Mouse (Mus musculus) bone marrow macrophage, adult 2 months (primary cell): Measurements from ENCODE around the gene Olfr370. TPM values are rescaled to one million over a fixed set of nuclear protein-coding genes. Genes with fewer than 3 reads are reported as not detected.

Source experiments
- H3K27ac ChIP-seq: 2 replicates; pipeline ENCODE4 v1.5.1; 2012; ENCODE audit warnings: low read depth, low read length; ENCODE audit not compliant: insufficient read depth
- H3K4me1 ChIP-seq: 2 replicates; pipeline ENCODE4 v1.6.1; 2012; ENCODE audit warnings: low read length; ENCODE audit not compliant: control insufficient read depth, insufficient read depth
- H3K4me3 ChIP-seq: 2 replicates; pipeline ENCODE4 v1.5.1; 2012; ENCODE audit warnings: mild to moderate bottlenecking, low read length, moderate library complexity; ENCODE audit not compliant: insufficient read depth
- CTCF ChIP-seq: IDR thresholded peaks from 2 replicates; pipeline ENCODE4 v1.5.1; 2012; ENCODE audit warnings: low read depth, mild to moderate bottlenecking, low read length, moderate library complexity
- POLR2A ChIP-seq: IDR thresholded peaks from 2 replicates; pipeline ENCODE4 v1.6.1; 2012; ENCODE audit warnings: mild to moderate bottlenecking, low read depth, low read length, borderline replicate concordance
- polyA plus RNA-seq: library from polyadenylated mRNA; stranded (reverse); fragments of >200 nt; gene quantifications from 2 replicates; pipeline ENCODE4 v1.2.4, GENCODE M21; 2012; ENCODE audit not compliant: missing spikeins, insufficient read depth, insufficient read length

Gene Olfr370
- polyA plus RNA-seq, 1 experiment: not detected

- TF ChIP-seq POLR2A (no peak), CTCF (no peak)
- Histone ChIP-seq H3K4me3 (no peak overlapping the region), H3K4me1 (peaks cover 9% of the 10 kb centered on the region), H3K27ac (no peak overlapping the region)
Observed at GRCm38 (mm10) chr8:83583236-83583635, 47.7 kb downstream of the Olfr370 start.

- Histone ChIP-seq H3K4me3 (no peak overlapping the region), H3K27ac (no peak overlapping the region), H3K4me1 (peaks cover 9% of the 10 kb centered on the region)
- no peak for TF ChIP-seq POLR2A
- TF ChIP-seq CTCF: no peak
Observed at GRCm38 (mm10) chr8:83584771-83585170, 49.2 kb downstream of the Olfr370 start.

- H3K27ac ChIP-seq: no peak overlapping the region
- peaks cover 9% of the 10 kb centered on the region for H3K4me1 ChIP-seq
- TF ChIP-seq POLR2A (no peak), CTCF (no peak)
Observed at GRCm38 (mm10) chr8:83585333-83585732, 49.8 kb downstream of the Olfr370 start.

GRCm38 (mm10) chr8:83587644-83588043 lies 52.1 kb downstream of the Olfr370 start:
- H3K4me3 ChIP-seq: no peak overlapping the region
- no peak for TF ChIP-seq CTCF
- TF ChIP-seq POLR2A: no peak
- peaks cover 6% of the 10 kb centered on the region for H3K4me1 ChIP-seq
- no peak overlapping the region for H3K27ac ChIP-seq

More at GRCm38 (mm10) chr8:83585333-83585732, 49.8 kb downstream of the Olfr370 start:
- H3K4me3 ChIP-seq: no peak overlapping the region

- Histone ChIP-seq H3K4me3 (no peak overlapping the region), H3K27ac (no peak overlapping the region), H3K4me1 (peaks cover 8% of the 10 kb centered on the region)
- TF ChIP-seq POLR2A (no peak), CTCF (no peak)
Observed at GRCm38 (mm10) chr8:83588886-83589285, 53.3 kb downstream of the Olfr370 start.

- Histone ChIP-seq H3K4me1 (peaks cover 8% of the 10 kb centered on the region), H3K27ac (no peak overlapping the region), H3K4me3 (no peak overlapping the region)
- TF ChIP-seq CTCF: no peak
- TF ChIP-seq POLR2A: no peak
Observed at GRCm38 (mm10) chr8:83590488-83591023, 55.0 kb downstream of the Olfr370 start.

- peaks cover 8% of the 10 kb centered on the region for H3K4me1 ChIP-seq
- 0 out of 2 replicates have a peak overlapping the region, but pooled peaks have one; percentile 1 for H3K4me3 ChIP-seq
- TF ChIP-seq POLR2A (no peak), CTCF (no peak)
- no peak overlapping the region for H3K27ac ChIP-seq
Observed at GRCm38 (mm10) chr8:83592682-83593081, 57.1 kb downstream of the Olfr370 start.

- Histone ChIP-seq H3K4me3 (peak overlapping the region; percentile 94), H3K4me1 (peaks cover 8% of the 10 kb centered on the region), H3K27ac (peak overlapping the region; percentile 70)
- no peak for TF ChIP-seq POLR2A
- no peak for TF ChIP-seq CTCF
Observed at GRCm38 (mm10) chr8:83593325-83594166, 58.0 kb downstream of the Olfr370 start.

- peaks cover 8% of the 10 kb centered on the region for H3K4me1 ChIP-seq
- peak overlapping the region; percentile 94 for H3K4me3 ChIP-seq
- H3K27ac ChIP-seq: peak overlapping the region; percentile 70
- TF ChIP-seq POLR2A (no peak), CTCF (no peak)
Observed at GRCm38 (mm10) chr8:83594167-83595049, 58.8 kb downstream of the Olfr370 start.

Other genes with a start within 250 kb of the Olfr370 start
- 0.49 and 1.1 TPM in 2 replicates for gene Ucp1, start 245.4 kb upstream of the Olfr370 start, polyA plus RNA-seq
- gene Elmod2, start 203.3 kb upstream of the Olfr370 start, polyA plus RNA-seq: 14.2 and 15.0 TPM in 2 replicates
- not detected in 2 replicates for gene Mgat4d, start 187.3 kb upstream of the Olfr370 start, polyA plus RNA-seq
- 0.20 TPM in 1 of 2 replicates, not detected in the other for gene Clgn, start 145.9 kb upstream of the Olfr370 start, polyA plus RNA-seq
- 49.5 and 50.3 TPM in 2 replicates for gene Scoc, start 77.4 kb upstream of the Olfr370 start, polyA plus RNA-seq
- gene Ndufb7, start 30.9 kb downstream of the Olfr370 start, polyA plus RNA-seq: 130 and 134 TPM in 2 replicates
- gene Tecr, start 72.2 kb downstream of the Olfr370 start, polyA plus RNA-seq: 189 and 215 TPM in 2 replicates
- gene Dnajb1, start 72.4 kb downstream of the Olfr370 start, polyA plus RNA-seq: 19.4 and 19.9 TPM in 2 replicates
- 25.6 and 32.2 TPM in 2 replicates for gene Gipc1, start 116.9 kb downstream of the Olfr370 start, polyA plus RNA-seq
- 0.16 and 0.53 TPM in 2 replicates for gene Ptger1, start 130.9 kb downstream of the Olfr370 start, polyA plus RNA-seq
- gene Pkn1, start 163.4 kb downstream of the Olfr370 start, polyA plus RNA-seq: 148 and 174 TPM in 2 replicates
- gene Ddx39, start 179.4 kb downstream of the Olfr370 start, polyA plus RNA-seq: 27.9 and 28.4 TPM in 2 replicates
- gene Adgre5, start 205.5 kb downstream of the Olfr370 start, polyA plus RNA-seq: 55.5 and 62.9 TPM in 2 replicates